Mouse (Mus musculus) CD4-positive, CD25-positive, alpha-beta regulatory T cell, adult 2 months (primary cell): Measurements from ENCODE around the gene Pak1.
"Not testable (repeated sequence)": the region's sequence is repeated elsewhere in the genome, so short reads cannot be mapped to it uniquely, and the experiment has no call there.

Source experiments
- DNase-seq: peaks from one replicate; pipeline ENCODE4 v3.0.0-alpha.2; 2012; ENCODE audit warnings: low read depth, low spot score

Pak1 gene

DNA sequence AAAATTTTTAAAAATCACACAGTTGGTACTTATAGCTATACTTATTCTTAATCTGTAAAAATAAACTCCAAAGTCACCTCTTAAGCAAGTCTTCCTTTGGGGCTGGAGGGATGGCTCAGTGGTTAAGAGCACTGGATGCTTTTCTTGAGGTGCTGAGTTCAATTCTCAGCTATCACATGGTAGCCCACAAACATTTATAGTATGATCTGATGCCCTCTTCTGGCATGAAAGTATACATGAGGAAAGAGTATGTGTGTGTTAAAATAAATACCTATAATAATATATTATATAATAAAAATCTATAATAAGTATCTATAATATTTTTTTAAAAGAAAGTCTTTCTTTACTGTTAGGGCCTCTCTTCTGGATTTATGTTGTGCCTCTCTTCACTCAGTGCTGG is 58.2 kb downstream of the Pak1 start:
- DNase-seq: peak; percentile 7

- DNase-seq: not testable (repeated sequence)
These were observed 61.2 kb downstream of the Pak1 start for GRCm38 (mm10) chr7:97849557-97849956.

- no peak for DNase-seq
These were observed 62.0 kb downstream of the Pak1 start for GRCm38 (mm10) chr7:97850331-97850730.

DNA sequence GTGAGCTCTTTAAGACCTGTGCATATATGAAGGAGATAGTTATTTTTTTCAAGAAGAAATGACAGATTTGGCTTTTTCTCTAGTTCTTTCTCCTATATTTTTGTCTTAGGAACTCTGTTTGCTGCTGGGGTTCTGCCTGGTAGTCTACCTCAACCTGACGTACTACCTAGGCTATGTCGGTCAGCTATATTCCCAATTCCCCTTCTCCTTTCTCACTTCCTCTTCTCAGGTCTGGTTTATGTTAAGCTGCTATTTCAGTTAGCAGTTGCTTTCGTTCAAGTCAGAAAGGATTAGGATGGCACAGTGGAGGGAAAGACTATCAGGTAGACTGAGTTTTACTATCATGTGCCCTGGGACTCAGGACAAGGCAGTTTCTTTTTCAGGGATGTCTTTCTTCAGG is 75.2 kb downstream of the Pak1 start:
- no peak for DNase-seq

GRCm38 (mm10) chr7:97864531-97864930 is 76.2 kb downstream of the Pak1 start:
- no peak for DNase-seq

DNA sequence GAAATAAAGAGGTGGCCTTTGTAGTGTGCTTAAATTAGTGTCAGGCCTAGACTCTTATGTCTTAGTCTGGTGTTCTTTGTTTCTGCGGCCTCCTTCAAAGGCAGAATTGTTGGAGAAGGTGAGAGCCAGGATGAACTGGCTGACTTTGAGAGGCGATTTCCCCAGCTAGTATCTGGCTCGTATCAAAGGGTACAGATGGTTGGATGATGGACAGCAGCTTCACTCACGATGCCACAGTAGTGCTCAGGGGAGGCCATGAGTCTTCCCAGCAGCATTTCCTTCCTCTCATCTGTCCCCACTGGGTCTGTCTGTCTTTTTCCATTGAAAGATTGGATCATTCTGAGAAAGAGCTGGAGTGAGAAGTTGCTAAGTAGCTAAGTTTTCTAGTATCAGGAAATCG is 79.5 kb downstream of the Pak1 start:
- no peak for DNase-seq

- no peak for DNase-seq
These were observed 80.4 kb downstream of the Pak1 start for GRCm38 (mm10) chr7:97868766-97869165.

GRCm38 (mm10) chr7:97872396-97872795 is 84.1 kb downstream of the Pak1 start:
- no peak for DNase-seq

DNA sequence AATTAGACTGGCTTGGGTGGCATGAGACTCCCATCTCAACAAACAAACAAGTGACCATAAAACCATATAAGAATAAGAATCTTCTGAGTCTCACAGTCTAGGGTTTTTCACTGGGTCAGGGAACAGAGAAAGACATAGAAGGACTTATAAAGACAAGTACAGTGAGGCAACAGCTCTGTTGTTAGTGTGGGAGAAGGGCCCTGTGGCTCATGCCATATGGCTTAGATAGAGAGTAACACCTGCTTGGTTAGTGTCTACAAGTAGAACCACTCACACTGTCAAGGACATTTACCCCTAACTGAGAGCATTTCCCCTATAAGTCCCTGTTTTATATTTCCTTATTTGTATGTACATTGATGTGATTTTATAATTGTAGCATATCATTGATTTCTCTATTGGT is 85.0 kb downstream of the Pak1 start:
- no peak for DNase-seq

GRCm38 (mm10) chr7:97877846-97878538 is 89.7 kb downstream of the Pak1 start:
- DNase-seq: peak; percentile 60

- DNase-seq: no peak
These were observed 123.3 kb downstream of the Pak1 start for GRCm38 (mm10) chr7:97911646-97912045.

DNA sequence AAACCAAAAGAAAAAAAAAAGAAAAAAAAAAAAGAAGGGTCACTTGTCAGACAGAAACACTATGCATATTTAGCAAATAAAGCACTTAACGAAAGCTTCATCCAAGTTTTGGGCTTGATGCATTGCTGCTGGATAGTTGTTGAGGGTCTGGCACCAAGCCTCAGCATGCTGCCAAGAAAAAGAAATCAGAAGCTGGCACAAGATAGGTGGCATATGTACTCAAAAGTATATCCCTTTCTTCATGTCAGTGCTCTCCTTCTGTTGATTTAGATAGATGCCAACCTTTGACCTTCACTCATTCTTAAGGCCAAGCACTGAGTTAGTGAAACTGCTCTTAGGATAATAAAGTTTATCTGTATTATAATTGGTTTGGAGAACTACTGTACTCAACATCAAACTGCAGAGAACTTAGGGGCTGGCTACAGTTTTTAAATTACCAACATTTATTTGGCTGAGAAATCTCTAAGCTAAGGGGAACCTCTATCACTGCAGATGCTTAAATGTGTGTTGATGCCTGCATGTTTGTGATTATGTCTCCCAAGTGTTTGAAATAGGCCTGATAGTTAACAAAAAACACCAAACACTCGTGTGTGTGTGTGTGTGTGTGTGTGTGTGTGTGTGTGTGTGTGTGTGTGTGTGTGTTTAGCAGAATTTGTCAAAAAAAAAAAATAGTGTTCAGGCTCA is 126.6 kb downstream of the Pak1 start:
- DNase-seq: no peak

DNA sequence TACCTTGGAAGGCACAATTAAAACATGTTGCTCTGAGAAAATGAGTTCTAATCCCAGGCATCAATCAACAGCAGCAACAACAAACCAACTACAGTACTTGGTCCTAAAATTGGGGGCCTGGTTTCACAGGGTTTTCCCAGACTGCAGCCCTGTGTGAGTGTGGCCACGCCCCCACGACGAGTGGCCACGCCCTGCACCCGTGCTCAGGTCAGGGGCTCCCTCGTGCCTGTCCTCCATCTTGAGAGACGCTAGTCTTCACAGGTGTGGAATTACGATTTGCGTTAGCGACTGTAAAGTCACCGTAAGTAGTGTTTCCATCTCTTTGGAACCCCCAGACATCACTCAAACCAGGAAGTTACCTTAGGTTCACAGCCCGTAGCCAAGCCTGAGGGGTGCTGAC is 131.4 kb downstream of the Pak1 start, which contains the start of gene Gdpd4:
Gdpd4 (plus strand) TSS at position 214 of the 400 bp plus-strand sequence.
- no peak for DNase-seq

- DNase-seq: no peak
These were observed 137.5 kb downstream of the Pak1 start for GRCm38 (mm10) chr7:97925819-97926218.

DNA sequence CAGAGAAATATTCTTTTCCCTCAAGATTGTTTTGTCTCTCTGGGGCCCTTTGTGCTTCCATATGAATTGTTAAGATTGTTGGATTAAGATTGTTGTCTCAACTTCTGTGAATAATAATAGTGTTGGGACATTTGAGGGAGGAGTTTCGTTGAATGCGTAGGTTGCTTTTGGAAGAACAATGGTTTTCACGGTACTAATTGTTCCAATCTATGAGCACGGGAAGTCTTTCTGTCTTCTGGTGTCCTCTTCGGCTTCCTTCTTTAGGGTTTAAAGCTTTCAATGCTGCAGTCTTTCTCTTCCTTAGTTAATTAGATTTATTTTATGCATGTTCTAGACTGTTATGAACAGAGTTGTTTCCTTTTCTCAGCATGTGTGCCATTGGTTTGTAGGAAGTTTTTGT is 138.6 kb downstream of the Pak1 start:
- DNase-seq: no peak

GRCm38 (mm10) chr7:97944485-97944884 is 156.1 kb downstream of the Pak1 start:
- DNase-seq: no peak
